Mouse (Mus musculus): Measurements from ENCODE around the gene Cox20. TPM values are rescaled to one million over a fixed set of nuclear protein-coding genes. Genes with fewer than 3 reads are reported as not detected.

Cox20 gene
- total RNA-seq, 4 experiments from 2014 or later: 58.5 to 120 (median 76.1) TPM

- no peak for DNase-seq
Measured at GRCm38 (mm10) chr1:178357776-178358710, 39.1 kb downstream of the Cox20 start.

- DNase-seq: no peak
Measured at GRCm38 (mm10) chr1:178360264-178360663, 41.3 kb downstream of the Cox20 start.

- no peak for DNase-seq
Measured at GRCm38 (mm10) chr1:178360702-178361101, 41.8 kb downstream of the Cox20 start.

- DNase-seq: no peak
Measured at GRCm38 (mm10) chr1:178365171-178365570, 46.2 kb downstream of the Cox20 start.

GRCm38 (mm10) chr1:178368121-178368520 is 49.2 kb downstream of the Cox20 start:
- DNase-seq: peak; percentile 61

- DNase-seq: peak; percentile 93
Measured at GRCm38 (mm10) chr1:178368548-178369271, 49.8 kb downstream of the Cox20 start.

GRCm38 (mm10) chr1:178369272-178369651 is 50.3 kb downstream of the Cox20 start:
- peak; percentile 47 for DNase-seq

Small RNAs within 50 kb of the gene (microRNA-seq; reads per million reads assigned to microRNA genes)
- 0 reads per million in 2 experiments for gene Gm27458

Other genes with a start within 250 kb of the Cox20 start
- gene Desi2, start 131.7 kb upstream of the Cox20 start, total RNA-seq (2022): 10 to 100 TPM; 18.1 to 27.6 (median 23.2) TPM
- 100 to 1,000 TPM; 325 to 418 (median 399) TPM for gene Hnrnpu, start 18.7 kb downstream of the Cox20 start, total RNA-seq (2022)
- 1 to 10 TPM; 3.4 to 5.2 (median 4.1) TPM for gene Efcab2, start 87.0 kb downstream of the Cox20 start, total RNA-seq (2022)
- gene Kif26b, start 210.0 kb downstream of the Cox20 start, total RNA-seq (2022): 1 to 10 TPM; 1.9 to 4.6 (median 2.4) TPM

Data from adrenal gland, adult 8-10 months (tissue).